Mouse (Mus musculus) thymus, adult 18-20 months (tissue): ENCODE measurements around the gene Gzmm.

ENCODE experiments used
- DNase-seq, 2 experiments: peaks; one replicate each; pipeline ENCODE4 v3.0.0; 2022; ENCODE audit warnings: mixed read lengths in 2 of 2

The Gzmm gene

DNA sequence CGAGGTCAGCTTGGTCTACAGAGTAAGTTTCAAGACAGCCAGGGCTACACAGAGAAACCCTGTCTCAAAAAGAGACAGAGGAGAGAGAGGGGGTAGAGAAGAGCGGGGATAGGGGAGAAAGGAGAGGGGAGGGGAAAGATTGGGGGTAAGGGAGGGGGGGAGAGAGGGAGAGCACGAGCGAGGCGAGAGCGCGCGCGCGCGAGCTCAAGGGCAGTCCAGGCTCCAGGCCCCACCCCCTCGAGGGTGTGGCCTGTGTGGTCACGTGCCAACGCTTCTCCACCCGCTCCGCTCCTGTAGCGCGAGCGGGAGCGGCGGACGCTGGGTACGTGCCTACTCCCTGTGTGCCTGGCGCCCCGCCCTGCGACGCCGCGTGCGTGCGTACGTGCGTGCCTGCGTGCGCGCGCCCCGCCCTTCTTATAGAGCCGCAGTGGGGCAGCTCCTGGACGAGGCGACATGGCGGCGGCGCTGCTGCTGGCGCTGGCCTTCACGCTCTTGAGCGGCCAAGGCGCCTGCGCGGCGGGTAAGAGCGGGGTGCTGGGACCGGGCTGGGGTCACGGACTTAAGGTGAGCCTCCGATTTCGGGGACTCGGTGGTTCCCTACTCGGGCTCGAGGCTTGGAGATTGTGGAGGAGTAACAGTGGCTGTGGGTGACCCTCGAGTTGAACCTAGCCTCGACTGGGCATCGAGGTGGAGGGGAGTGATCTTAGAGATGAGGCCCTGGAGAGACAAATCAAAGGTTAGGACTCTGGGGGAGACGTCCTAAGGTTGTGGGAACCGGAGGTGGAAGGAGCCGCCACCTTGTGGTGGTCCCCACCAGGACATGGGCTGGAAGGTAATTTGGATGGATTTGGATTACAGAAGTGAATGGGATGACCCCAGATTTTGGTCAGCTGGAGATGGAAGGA is 15.5 kb downstream of the Gzmm start, which contains the start of gene Bsg:
Gene Bsg, plus strand, starts transcription at position 427 of the 905 bp plus-strand sequence.
- DNase-seq, result peak; percentile 98 to 99

DNA sequence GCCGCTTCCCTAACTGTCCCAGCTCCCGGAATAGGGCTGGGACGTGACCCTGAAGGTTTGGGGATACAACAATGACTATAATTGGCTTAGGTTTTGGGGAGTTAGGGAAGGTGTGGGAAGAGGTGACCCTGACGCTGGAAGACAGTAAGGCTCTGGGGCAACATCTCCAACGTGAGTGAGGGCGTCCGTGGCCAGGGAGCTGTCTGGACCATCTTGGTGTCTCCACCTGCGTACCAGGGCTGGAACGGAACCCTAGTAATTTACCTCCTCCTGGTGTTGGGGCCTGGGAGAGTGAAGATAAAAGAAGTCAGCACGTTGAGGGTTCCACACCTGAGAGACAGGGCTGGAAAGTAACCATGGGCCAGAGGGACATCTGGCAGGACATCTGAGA is 16.1 kb downstream of the Gzmm start:
- DNase-seq, result no peak

DNA sequence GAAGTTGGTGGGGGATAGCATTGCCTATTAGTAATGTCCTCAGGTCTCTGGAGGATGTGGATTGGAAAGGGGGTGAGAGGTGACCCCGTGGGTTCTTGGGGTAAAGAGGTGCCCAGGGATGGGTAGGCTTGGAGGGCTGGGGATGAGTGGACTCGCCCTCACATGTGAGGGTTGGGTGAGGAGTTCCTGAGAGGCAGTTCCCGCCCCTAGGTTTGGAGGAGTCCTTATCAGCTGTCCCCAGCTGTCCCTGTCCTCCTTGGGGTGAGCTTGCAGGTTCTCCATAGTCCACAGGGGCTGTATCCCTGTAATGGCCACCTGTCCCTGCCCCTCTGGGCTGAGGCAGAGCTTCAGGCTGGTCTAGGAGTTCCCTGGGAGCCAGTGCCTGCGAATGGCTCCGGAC is 17.1 kb downstream of the Gzmm start:
- DNase-seq, result no peak

DNA sequence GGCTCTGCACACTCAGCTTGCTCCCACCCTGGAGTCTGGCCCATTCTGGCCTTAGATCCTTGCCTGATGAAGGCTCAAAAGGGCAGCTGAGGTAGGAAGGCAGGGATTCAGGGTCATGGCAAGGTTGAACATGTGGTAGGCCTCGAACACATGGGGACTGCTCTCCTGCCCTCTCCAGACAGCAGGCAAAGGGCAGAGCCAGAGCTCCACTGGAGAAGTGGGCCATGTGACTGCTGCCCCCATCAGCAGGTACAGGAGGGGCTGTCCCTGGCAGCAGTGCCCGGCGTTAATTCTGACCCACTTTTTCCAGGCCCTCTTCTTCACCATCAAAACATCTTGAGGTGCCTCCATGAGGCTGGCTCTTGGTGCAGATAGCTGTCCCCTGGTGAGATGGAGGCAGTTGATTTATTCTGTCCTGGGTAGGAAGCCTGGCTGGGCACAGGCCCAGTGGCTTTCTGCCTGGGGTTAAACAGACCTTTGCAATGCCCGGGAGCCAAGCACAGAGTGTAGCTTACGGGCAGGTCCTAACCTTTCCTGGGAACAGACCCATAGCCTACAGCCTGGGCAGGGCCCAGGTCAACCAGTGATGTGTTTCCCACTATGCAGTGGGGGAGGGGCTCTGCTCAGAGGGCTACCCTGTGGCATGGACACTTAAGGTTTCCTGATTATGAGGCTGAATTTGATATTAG is 17.7 kb downstream of the Gzmm start:
- no peak for DNase-seq

DNA sequence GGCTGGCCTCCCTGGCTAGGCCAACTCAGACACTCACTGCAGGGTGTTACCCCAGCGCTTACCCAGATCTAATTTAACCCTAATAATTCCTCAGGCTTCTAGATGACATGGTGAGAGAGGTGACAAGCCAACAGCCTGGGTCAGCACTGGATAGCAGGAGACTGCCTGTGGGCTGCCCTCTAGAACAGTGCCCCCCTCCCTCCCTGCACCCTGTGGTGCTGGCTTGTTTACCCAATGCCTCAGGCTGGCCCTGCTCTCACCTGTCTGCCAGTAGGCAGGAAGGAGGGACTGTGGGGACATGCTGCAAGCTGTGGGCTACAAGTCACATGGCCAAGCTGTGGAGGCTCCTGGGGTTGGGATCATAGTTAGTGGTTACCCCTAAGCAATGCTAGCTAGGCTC is 18.3 kb downstream of the Gzmm start:
- no peak for DNase-seq

DNA sequence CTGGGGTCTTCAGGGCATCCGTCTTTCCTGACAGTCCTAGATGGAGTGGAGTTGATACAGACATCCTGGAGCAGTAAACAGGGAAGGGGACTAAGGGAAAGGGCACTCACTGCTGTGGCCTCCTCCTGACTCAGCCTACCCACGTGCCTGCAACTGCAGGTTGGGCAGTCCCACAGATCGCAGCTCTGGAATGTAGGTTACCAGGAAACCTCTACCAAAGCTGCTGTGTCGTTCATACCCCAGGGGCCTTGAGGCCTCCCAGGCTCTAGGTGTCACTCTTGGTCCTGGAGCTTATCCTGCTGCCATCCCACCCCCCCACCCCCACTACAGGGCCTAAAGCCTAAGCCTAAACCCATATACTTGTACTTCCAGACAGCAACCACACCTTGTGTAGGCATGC is 18.9 kb downstream of the Gzmm start:
- DNase-seq, result no peak

DNA sequence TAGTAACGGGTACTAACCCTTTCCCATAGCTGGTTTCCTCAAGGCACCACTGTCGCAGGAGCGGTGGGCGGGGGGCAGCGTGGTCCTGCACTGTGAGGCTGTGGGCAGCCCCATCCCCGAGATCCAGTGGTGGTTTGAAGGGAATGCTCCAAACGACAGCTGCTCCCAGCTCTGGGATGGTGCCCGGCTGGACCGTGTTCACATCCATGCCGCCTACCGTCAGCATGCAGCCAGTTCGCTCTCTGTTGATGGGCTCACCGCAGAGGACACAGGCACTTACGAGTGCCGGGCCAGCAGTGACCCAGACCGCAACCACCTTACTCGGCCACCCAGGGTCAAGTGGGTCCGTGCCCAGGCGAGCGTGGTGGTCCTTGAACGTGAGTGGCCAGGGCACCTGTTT is 19.8 kb downstream of the Gzmm start:
- no peak for DNase-seq

DNA sequence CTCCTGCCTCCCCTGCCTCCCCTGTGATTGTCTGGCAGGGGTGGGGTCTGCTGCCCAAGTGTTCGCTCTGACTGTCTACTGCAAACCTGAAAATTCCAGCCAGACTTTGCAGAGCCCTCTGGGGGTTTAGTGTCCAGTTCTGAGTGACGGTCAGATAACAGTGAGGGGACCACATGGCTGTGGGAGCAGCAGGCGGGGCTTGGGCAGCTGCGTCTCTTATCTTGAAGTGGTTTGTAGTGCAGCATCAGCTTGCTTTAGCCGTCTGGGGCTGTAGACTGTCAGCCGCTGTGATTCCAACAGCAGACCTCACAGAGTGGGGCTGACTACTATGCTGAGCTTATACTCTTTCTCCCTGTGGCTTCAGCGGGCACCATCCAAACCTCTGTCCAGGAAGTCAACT is 20.5 kb downstream of the Gzmm start:
- DNase-seq, result no peak

DNA sequence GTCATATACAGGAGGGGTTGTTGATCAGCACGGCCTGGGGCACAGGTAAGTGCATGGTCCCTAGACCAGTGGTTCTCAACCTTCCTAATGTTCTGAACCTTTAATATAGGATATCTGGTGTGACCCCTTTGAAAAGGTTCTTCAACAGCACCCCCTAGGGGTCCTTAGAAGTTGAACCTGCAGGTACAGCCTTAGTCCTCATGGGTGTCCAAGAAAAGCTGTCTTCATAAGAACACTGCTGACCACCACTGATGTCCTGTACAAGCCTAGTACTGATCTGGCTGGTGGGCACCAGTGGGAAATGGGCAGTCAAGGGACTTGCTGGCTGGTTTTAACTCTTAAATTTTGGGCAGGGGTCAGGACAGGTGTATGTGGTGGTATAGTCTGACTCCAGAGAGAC is 23.2 kb downstream of the Gzmm start:
- DNase-seq, result no peak

DNA sequence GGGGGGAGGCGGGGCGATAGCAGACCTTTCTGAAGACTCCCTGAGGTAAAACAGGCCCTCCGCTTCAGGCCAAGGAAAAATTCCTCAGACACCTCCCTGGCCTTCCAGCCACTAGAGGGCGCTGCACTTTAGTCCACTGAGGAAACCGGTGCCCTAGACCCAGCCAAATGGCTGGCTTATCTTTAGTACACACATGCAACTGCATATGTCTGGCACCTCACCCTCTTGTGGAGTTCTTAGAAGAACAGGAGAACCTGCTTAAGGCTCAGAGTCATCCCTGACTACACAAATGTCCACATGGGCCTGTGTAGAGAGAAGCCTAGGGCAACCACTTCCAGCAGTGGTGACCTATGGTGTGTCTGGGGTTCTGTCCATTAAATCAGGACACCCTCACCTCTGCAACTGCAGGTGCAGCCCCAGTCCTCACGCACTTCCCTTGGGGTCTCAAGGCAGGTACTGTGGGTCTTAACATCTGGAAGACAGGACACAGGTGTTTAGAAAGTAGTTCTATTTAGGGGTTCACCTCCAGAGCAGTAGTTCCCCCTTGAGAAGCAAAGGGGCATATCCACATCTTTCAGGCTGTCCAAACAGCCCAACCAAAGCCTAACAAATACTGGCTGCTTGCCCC is 23.8 kb downstream of the Gzmm start:
- DNase-seq, result no peak

DNA sequence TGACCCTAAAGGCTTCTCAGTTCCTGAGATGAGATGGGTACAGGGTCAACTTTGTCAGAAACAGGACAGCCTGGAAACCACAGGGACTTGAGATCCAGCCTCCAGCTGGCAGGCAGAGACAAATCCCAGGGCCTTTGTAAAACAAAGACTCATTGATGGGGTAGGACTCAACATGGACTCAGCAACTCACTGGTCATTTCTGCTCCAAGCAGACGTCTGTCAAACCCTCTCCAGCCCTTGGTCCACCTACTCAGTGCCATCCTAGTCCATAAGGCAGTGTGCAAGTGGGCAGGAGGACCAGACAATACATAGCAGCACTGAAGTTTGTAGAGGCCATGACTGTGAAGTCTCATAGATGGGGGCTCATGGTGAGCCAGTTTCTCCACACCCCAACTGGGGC is 24.3 kb downstream of the Gzmm start:
- DNase-seq, result no peak

DNA sequence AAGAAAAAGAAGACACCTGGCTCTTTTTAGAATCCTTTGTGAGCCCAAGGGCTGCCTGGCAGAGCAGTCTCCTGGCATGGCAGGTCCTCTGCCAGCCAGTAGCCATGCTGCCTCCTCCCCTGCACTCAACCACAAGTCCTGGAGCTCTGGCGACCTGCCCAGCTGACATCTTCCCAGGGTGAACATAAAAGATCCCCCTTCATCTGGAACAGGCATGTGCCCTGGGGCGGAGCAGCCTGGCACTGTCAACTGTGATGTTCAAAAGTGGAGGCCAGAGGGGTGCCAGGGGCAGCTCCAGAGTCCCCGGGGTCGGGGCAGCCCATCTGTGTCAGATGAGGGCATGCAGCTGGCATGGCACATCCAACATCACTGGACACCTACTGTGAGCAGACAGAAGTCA is 26.2 kb downstream of the Gzmm start:
- no peak for DNase-seq

DNA sequence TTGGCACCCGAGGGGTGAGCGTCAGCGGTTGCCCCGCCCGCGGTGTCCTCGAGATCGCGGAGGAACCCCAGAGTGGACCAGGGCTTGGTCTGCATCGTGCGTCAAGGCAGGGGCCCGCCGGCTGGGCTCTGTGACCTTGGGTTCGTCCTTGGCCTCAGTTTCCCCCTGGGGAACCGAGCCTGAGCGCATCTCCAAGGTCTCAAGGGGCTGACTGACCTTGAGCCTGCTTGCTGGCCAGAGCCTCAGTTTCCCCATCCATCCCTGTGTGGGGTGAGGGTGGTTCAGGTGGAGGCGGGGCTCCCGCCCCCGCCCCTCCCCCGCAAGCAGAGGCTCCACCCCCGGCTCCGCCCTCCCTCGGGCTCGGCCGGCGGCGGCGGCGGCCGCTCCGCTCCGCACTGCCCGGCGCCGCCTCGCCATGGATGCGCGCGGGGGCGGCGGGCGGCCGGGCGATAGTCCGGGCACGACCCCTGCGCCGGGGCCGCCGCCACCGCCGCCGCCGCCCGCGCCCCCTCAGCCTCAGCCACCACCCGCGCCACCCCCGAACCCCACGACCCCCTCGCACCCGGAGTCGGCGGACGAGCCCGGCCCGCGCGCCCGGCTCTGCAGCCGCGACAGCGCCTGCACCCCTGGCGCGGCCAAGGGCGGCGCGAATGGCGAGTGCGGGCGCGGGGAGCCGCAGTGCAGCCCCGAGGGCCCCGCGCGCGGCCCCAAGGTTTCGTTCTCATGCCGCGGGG is 27.6 kb downstream of the Gzmm start, which contains the start of gene Hcn2:
Gene Hcn2, plus strand, starts transcription at position 381 of the 734 bp plus-strand sequence.
- DNase-seq, result no peak

DNA sequence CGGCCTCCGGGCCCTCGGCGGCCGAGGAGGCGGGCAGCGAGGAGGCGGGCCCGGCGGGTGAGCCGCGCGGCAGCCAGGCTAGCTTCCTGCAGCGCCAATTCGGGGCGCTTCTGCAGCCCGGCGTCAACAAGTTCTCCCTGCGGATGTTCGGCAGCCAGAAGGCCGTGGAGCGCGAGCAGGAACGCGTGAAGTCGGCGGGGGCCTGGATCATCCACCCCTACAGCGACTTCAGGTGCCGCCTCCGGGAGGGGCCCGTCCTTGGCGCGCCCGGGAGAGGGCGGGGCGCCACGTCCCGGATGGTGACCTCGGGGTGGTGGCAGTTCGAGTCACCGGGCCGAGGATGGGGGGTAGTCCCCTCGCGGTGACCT is 28.2 kb downstream of the Gzmm start:
- no peak for DNase-seq

DNA sequence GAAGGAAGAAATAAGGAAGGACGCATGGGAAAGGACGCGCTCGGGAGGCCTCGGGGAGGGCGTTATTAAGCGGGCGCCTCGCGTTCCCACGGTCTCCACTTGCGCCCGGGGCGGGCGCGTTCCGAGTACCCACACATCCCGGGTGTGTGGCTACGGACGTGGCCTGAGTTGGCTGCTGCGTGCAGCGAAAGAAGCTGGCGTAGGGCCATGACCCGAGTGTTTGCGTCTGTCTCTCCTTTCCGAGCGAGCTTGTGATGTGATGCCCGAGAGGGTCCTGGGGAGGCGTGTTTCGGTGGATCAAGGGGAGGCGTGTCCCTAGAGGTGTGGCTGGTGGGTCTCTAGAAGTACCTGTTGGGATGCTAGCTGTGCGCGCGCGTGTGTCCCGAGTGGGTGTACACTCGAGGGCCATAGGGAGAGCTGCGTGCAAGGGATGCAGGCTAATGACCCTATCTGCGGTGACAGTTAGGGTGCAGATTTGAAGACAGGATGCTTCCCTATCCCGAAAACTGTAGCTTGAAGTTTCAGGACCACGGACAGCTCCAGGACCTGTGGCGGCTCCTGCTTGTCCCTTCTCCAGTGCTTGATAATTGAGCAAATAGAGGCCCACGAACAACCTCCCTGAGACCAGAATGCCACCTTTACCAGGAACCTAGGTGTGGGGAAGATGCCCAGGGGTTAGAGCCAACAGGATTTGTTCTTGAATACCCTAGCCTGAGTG is 29.0 kb downstream of the Gzmm start:
- no peak for DNase-seq

DNA sequence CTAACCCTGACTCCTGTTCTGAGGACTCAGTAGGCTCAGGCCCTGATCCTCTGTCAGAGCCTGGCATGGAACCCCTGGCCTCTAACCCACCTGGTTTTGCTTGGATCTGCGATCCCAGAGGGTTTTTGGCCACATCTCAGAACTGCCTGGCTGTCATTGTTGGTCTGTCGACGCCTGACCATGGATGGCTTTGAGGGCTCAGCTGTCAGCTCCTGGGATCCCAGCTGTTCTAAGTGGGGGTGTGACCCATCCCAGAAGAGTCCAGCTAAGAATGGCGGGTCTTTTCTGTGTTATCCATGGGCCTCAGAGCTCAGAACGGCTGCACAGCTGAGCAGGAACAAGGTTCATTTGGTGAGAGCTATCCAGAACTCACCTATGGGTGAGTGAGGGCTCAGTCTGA is 32.3 kb downstream of the Gzmm start:
- DNase-seq, result no peak

DNA sequence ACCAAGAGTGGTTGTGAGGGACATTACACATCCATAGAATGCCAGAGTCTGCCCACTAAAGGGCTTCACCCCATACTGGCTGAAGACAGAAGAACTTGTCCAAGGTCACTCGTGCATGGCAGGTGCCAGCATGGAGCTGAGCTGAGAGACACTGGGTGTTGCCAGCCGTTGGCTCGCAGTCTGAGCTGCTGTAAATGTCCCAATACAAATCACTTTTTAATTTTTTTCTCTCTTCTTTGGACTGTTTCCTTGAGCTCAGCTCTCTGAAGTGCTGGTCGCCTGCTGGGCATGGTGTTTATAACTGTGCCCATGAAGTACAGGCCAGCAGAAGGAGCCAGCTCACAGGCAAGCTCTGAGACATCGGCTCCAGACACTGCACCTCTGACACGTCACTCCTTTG is 34.2 kb downstream of the Gzmm start:
- DNase-seq, result no peak

DNA sequence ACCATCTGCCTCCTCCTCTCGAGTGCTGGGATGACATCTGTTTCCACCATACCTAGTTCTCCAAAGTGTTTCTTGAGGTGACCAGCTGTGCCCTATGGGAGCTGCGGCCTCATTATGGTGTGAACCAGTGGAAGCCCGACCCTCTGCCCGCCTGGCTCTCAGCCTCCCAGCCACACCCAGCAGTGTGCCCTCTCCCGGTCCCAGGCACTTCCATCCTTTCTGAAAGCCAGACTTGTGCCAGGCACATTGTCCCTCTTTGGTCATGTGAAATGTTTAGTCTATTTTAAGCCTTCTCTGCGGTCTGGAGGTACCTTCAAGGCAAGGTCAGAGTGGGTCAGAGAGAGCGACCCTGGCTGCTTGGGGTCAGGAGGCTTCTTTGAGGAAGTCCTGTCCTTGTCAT is 34.9 kb downstream of the Gzmm start:
- DNase-seq, result no peak

DNA sequence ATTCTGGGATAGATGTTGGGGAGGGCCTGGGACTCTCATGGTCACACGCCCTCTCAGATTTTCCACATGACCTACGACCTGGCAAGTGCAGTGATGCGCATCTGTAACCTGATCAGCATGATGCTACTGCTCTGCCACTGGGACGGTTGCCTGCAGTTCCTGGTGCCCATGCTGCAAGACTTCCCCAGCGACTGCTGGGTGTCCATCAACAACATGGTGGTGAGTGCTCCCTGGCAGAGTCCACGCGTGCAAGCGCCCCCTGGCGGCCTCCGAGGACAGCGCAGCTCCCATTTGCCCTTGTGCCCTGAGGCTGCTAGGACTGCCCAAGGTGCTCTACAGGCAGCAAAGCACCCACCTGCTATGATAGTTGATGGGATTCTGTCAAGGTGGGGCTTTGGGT is 37.3 kb downstream of the Gzmm start:
- no peak for DNase-seq

DNA sequence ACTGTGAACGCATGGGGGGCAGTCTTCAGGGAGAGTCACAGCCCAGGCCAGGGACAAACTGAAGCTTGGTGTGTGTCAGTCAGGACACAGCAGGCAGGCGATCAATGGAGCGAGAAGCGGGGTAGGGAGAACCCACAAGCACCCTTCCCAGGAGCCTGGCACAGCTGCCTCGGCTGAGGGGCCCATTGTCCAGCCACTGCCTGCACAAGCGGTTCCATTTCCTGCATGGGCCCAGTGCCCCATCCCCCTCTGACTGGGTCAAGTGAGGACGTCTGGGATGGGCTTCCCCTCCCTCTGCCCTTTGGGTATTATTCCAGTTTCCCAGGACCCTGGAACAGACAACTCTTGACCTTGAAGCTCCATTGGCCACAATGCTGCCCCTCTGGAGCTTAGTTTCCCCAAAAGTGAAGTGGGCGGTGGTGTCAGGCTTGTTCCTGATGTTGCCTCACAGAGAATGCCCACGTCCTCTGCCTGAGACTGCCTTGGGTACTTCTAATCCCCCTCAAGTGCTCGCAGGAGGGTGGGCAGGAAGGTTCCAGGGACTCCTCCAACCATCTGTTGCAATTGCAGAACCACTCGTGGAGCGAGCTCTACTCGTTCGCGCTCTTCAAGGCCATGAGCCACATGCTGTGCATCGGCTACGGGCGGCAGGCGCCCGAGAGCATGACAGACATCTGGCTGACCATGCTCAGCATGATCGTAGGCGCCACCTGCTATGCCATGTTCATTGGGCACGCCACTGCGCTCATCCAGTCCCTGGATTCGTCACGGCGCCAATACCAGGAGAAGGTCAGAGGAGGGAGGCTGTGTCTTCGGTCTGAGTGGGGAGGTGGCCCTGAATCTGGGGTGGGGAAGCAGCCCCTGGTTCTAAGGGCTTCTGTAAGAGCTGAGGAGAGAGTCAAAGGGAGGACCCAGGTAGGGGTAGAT is 39.8 kb downstream of the Gzmm start:
- DNase-seq, result no peak

DNA sequence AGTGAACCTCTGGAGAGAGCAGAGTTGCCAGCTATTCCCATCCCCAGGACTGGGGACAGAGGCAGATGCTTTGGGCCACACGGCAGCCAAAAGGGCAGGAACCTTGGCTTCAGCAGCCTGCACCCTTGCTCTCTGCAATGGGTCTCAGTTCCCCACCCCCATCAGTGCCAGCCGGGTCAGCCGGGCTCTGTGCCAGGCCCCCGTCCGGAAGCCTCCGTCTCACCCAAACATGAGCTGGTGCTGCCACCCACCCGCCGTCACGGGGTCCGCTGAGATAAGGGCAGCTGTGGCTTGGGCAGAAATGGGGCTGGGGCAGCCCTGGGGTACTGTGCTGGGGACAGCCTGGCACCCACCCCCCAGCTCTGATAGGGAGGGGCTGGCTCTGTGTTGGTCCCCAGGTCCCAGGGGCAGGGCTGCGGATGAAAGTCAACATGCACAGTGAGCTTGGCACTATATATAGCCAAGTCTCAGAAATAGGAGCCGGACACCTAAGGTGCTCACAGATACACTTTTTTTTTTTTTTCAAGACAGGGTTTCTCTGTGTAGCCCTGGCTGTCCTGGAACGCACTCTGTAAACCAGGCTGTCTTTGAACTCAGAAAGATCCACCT is 40.6 kb downstream of the Gzmm start:
- no peak for DNase-seq
